Mouse (Mus musculus): ENCODE results near the gene Negr1. TPM values are rescaled to one million over a fixed set of nuclear protein-coding genes. Genes with fewer than 3 reads are reported as not detected.
A peak's percentile ranks its signal among the peaks of the same experiment; 100 is the strongest.

The Negr1 gene
- total RNA-seq (2021), result under 1 TPM; 0.49 to 0.62 TPM
- long read RNA-seq, experiment 1, partial matches to known transcripts, result 1 of 1 reads
- long read RNA-seq, experiment 1, other reads (novel, unspliced or antisense), result 0 of 1 reads
- long read RNA-seq, experiment 2, result 0 reads

DNA sequence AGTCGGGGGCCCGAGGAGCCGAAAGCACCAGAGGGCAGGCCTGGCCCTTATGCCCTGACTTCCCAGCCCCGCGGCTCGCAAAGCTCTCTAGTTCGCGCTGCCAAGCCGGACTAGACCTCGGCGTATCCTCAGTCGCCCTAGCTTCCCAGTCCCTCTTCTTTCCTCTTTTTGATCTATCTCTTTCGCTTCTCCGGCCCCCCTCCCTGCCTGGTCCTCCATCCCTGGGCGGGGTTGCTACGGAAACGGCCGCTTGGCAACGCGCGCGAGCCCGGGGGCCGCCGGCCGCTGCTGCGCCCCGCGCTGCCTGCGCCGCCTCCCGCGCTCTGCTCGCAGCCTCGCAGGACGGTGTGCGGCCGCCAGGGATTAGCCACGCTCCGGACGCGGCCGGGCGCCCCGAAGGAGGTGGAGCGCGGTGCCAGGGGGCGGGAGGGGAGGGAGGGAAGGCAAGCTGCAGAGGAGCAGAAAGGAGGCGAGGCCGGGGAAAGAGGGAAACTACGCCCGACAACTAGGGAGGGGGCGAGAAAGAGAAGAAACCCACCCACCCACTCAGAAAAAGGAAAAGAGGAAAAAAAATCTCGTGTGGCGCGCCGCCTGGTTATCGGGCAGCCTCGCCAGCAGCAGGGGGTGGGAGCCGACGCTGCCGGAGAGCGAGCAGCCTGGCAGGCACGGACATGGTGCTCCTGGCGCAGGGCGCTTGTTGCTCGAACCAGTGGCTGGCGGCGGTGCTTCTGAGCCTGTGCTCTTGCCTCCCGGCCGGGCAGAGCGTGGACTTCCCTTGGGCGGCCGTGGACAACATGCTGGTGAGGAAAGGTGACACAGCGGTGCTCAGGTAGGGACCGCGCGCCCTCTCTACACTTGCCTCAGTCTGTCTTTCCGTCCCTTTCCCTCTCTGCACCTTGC is at the start of gene Negr1:
TSS of gene Negr1 (plus strand) at position 271 of the 900 bp plus-strand sequence.
- DNase-seq, result peak; percentile 62

DNA sequence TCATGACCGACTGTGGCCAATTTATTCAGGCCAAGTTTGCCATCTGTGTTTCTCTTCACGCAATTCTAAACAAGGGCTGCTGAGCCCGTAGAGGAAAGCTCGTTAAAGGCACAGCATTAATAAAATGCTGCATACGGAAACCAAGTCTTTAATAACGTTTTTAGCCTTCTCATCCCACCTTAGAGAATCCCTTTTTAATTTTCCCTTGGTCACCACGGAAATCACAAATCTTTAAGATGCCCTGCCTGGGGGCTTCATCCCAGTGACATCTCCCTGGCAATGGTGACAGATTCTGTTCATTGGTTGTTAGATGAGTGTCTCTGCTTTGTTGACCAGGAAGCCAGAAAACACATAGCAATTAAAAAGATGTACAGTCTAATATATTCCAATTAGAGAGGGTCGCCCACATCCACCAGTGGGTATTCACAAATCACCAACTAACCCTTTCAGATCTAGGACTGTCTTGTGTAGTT is 35.1 kb upstream of the Negr1 start:
- no peak for DNase-seq

DNA sequence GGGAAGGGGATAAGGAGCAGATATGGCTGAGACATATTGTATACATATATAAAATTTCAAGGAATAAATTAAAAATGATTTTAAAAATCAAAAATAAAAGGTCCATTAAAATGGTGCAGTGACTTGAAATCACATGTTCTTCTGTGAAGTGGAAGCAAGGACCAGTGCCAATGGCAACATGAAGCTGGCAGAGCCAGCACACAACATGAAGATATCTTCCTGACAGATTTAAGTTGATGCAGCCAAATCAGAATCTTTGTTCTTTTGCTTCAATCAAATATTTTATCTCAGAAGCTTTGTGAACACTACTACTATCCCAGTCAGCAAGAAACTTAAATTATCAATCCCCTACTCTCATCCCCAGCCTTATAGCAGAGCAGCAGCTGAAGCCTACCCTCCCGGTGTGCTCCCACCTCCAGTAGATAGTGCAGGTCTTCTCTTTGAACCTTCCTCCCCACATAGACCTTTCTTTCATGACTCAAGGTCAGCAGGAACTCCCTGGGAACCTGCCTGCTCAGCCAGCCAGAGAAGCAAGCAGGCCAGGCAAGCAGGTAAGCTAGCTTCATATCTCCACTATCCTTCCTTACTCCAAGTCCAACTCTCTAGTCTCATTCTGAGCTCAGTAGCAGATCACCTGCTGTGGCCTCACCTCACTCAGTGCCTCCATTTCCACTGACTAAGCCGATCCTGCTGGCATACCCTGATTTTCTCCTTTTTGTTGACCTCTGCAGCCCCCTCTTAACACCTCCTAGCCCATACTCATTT is 34.2 kb upstream of the Negr1 start:
- DNase-seq, result no peak

DNA sequence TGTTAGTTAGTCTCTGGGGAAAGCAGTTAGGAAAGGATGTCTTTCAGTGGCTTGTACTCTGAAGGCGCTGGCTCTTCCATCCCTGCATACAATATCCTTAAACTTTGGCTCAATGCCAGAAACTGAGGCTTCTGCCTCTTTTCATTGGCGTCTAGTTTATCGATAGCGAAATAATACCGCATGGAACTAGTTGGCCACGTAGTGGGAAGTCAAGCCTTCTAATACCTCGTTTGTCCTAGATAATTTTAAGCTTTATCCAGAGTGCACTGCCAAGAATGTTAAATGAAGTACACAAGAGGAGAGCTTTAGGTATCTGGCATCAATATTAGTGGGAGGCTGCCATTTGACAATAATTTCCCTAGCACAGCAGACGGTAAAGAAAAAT is 2.2 kb upstream of the Negr1 start:
- no peak for DNase-seq

DNA sequence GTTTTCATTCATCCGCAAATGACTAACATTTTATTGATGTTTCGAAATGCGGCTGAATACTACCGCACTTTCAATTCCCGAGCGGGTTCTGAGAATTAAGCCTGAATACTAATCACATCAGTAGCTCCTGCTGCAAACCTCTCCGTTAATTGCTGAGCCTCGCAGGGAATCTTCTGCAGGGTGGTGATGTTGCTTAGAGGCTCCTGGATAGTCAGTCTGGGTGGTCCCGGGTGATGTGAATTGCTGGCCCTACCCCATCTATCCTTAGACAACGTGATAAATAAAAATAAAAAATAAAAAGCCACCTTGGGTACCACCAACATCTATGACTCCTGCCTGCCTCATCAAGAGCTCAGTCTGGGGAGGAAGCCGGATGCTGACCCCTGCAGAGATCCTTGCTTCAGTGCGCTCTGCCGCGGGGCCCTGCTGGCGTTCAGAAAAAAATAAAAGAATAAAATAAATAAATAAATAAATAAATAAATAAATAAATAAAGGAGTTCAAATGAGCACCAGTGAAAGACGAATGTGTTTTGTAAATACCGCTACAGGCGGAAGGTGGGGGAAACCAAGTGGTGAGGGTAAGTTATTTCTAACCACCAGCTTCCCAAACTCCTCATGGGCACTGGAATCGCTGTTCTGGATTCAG is 1.6 kb upstream of the Negr1 start:
- DNase-seq, result no peak

DNA sequence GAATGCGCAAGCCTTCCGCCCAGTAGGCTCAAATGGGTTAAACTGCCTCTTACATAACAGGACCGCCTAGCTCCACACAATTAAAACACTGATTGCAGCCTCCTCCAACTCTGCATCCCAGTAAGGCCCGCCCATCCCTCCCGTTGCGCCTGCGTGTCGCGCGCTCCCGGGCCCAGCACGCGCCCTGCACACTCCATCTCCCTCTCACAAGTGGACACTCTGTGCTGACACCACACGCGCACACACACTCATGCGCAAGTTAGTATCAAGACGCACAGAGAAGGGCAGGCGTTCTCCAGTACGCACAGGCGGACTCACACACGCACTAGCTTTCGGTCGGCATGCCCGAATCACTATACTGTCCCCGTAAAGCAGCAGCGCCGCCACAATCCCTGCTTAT is 828 bp upstream of the Negr1 start:
- DNase-seq, result peak; percentile 80

DNA sequence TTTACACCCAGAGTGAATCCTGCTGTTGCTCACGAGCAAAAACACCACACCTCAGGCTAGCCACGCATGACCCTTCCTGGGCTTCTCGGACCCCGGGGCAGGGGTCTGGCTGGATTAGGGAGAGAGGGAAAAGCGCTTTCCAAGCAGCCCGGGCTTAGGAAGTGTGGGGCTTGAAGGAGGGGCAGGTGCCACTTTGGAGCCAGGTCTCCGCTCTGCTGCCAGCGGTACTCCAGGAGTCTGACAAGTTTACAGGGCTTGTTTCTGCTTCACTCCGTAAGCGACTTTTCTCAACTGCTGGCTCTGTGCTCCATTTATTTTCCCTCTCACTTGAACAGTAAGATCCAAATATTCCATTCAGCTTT is 811 bp downstream of the Negr1 start:
- no peak for DNase-seq

DNA sequence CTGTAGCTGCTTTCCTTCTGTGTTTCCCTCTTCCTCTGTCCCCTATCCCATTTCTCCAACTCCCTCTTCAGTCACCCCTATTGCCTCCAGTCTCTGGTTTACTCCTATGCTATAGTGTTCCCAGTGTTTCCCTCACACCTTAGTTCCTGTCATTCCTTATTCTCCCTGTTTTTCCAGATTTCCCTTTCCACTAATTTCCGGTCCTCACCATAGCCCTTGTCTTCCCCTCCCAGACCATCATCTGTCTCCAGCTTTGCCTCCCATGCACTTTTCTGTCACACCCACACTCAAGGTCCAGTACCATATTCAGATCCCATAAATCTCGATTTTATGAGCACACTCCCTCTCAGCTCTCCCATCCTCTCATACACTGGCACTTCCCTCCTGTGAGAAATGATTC is 1.2 kb downstream of the Negr1 start:
- no peak for DNase-seq

DNA sequence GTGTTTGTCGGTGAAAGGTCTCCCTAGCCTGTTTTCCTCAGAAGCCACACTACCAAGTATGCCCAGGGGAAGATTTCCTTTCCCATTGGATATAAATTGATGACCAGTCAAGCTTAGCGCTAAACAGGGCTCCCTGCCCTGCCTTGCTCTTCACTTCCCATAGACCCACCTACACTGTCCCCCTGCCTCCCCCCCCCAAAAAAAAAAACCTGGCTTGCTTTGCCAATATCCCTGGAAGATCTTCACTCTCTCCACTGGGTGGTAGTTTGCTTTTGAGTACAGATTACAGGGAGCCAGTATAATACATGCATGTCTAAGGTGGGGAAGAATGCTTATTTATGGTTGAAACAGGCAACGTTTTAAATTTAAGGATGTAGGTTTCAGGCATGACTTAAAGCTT is 1.8 kb downstream of the Negr1 start:
- no peak for DNase-seq

DNA sequence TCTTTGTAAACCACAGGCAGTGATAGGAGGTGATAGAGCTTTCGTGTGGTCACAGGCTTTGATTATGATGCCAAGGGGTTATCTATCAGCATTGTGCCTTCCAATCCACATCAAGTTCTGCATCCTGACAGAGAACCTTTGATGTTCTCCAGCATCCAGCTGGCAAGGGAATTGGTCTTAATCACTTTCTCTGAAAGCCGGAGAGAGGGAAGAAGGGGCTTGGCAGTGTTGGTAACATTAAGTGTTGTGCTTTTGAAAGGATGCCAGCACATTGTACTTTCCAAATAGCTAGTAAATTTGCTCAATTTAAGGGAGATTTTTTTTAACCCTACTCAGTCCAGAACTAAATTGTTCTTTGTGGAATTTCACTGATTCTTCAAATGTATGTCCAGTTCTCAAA is 11.9 kb downstream of the Negr1 start:
- no peak for DNase-seq

DNA sequence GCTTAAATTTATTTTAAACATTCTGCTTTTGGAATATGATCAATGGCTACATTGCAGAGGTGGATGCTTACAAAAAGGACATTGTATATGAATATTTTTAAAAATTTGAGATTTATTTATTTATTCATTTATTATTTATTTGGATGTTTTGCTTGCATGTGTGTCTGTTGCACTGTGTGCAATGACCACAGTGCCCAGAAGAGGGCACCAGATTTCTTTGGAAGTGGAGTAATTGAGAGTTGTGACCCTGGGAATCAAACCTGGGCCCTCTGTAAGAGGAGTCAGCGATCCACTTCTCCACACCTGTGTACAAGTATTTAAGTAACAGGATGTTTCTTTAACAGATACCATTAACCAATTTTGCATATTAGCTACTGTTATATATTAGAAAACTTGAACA is 14.7 kb downstream of the Negr1 start:
- DNase-seq, result no peak

DNA sequence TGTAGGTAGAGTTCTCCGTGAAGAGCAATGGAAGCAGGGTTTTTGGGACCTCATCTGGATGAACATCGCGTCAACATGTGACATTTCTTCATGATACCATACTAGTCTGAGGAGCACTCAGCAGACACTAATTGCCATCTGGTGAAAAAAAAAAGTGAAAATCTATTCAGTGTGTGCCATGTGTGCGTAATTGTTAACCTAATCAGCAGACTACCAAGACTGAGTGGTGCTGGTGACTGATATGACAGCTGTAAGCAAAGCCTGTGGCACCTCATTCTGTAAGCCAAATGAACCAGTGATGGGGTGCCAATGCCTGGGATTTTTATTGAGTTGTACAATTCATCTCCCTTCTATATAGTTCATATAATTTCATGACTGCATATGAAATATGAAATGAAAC is 29.0 kb downstream of the Negr1 start:
- DNase-seq, result no peak

DNA sequence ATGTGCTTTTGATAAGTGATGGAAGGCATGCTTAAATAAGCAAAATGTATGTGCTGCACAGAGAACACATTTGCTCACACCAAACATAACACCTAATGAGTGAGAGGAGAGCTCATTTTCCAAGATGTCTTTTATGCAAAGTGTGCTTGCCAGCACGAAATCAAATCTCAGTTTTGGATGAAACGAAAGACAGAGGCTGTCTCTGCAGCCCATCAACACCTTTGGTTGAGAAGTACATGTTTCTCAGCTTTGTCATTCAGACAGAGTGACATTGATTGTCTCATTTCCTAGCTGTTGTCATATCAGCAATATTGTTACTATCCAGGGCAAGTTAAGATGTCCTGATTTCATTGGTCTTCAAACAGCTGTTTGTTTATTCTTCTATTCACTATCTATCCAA is 29.5 kb downstream of the Negr1 start:
- no peak for DNase-seq

DNA sequence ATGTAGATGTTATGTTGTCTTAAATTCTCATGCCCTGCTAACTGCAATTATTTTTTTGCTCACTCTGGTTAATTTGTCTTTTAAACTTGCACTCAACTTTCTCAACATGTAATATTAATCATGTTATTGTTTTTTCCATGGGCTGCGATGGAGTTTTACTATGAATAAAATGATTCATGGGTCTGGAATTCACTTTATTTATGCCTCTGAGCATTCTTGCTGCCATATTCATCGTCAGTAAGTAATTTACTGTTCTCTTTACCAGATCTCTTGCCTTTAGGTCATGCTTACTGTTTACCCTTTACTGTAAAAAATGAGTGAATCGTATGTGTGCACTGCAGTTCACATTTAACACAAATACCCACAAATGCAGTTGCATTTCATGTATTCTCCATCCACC is 45.3 kb downstream of the Negr1 start:
- DNase-seq, result no peak

DNA sequence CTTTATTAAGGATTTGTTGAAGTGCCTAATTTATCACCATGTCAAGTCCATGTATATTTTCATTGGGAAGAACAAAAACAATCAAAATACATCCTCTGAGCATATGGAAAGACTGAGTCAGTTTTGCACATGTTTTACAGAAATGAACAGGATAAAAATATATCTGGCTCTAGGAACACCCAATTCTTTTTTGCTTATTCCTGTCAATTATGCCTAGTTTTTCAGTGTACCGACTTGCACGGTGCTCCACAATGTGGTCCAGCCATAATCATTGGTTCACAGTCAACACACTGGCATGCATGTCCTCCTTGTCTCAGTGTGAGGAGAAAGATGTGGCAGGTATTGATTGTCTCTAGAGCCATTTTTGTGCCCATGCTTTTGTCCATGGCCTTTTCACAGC is 58.3 kb downstream of the Negr1 start:
- DNase-seq, result no peak

DNA sequence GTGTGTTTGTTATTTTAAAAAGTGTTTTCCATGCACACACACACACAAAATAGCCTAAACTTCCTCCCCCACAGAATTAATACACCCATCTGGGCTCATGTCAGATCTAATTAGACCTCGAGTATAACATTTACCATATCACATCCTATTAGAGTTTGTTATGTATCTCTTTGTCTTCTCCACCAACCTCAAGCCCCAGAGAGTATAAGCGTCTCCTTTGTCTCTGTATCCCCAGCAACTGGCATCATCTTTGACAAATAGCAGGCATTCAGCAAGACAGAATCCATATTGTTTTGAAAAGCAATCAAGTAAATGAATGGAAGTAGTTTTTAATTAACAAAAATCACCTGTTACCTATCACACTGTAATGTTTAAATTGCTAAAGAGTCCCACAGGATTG is 67.0 kb downstream of the Negr1 start:
- DNase-seq, result no peak

DNA sequence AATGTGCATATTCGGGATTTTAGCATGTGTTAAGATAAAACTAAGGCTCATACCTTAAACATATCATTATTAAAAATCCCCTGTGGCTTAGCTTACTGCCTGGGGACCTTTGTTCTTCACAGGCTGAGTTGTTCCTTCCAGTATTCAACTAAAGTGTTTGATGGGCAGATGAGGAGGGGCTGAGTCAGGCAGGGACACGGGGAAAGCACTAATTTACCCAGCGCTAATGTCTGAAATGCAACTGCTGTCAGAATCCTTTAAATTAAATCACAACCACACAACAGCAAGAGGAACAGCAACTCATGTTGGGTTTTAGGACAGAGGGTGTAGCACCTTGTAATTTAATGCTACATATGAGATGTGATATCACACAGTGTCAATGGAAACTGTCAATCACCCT is 71.3 kb downstream of the Negr1 start:
- no peak for DNase-seq

DNA sequence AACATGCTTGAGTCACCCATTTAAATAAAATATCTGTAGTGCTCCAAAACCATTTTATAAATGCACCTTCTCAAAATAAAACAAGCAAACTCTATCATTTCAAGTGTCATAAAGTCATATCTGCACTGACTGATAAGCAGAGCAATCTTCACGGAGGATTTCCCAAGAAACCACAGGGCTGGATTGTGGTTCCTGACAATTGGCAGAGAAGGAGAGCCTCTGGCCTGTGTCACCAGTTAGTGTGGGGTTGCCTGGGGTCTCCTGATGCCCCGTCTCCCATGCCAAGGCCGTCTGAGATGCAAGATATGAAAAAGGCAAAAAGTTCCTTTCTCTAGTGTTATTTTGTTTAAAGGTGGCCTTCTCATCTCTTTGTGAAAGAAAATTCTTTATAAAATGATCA is 77.8 kb downstream of the Negr1 start:
- DNase-seq, result no peak

DNA sequence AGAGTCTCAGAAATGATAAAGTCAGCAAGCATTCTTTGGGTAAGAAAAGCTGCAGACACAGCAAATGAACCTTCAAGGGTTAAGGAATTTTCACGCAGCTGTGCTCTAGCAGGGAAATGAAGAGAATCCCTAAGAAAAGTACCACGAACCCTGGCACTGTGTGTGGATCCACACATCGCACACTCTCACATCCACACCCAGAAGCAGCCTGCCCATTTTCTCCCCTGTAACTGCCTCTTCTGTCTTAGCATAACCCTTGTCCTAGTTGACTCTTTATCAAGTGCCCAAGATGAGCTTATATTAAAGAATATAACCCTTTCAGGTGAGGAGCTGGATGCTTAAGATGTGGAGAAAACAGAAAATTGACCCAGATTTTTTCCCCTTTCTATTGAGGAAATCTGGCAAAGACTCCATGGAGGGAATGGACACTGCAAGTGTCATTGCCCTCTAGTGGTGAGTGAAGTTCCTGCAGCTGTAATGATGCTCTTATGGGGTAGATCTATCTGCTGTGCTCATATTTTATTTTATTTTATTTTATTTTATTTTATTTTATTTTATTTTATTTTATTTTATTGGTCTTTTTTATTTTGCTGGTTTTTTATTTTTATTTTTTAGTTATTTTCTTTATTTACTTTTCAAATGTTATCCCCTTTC is 82.2 kb downstream of the Negr1 start:
- DNase-seq, result no peak

DNA sequence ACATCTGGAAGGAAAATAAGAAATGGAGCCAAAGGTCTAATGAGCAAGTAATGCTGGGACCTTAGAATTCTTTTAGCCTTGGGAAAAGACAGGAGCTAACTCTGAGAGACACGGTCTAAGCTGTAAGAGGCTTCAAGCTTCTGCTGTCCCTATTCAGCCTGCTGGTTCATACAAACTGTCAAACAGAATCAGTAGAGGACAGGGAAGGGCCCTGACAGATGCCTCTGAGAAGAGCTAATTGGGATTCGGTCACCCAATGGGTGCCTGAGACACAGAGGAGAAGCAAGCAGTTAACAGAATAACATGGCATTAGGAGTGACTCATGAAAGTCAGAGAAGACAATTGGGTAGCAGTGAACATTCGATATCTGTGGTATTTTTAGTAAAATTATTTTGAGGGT is 86.8 kb downstream of the Negr1 start:
- DNase-seq, result no peak

DNA sequence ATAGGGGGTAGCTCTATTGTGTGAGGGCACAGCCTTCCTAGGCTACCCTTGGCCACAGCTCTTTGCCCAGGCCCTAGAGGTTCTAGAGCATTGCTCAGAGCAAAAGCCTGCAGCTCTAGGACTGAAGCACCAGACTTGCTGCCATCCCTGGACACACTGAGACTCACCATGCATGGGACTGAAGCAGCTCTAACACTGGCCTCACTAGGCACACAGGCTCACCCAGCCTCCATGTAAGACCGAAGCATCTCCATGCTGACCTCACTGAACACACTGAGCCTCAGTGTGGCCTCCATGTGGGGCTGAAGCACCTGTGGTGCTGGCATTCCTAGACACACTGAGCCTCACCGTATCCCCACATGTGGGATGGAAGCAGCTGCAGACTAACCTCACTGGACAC is 101.0 kb downstream of the Negr1 start:
- DNase-seq, result no peak

DNA sequence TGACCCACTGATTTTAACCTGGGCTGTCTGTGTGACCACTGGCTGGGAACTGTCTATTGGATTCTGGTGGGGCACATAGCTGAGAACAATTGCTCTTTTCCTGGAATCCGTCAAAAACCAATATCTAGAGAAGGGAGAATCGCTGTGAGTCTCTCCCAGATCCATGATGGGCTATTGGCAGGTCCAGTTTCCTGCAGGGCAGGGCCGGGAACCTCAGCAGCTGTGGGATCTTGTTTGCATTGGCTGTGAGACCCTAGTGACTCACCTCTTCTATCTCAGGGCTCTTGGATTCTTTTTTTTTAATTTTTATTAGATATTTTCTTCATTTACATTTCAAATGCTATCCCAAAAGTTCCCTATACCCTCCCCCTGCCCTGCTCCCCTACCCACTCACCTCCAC is 111.0 kb downstream of the Negr1 start:
- no peak for DNase-seq
